Mouse (Mus musculus) cortical plate, adult 2 months (tissue): ENCODE results near the gene Efemp2.

Experiments used
- CTCF ChIP-seq: fragments of 200-500 bp; IDR thresholded peaks from 2 replicates; pipeline ENCODE4 v1.5.1; 2011; ENCODE audit warnings: mild to moderate bottlenecking, control low read depth, low read length; ENCODE audit not compliant: insufficient read depth; ENCODE audit errors: extremely low read depth
- POLR2A ChIP-seq: fragments of 200-500 bp; IDR thresholded peaks from 2 replicates; pipeline ENCODE4 v1.6.1; 2011; ENCODE audit warnings: mild to moderate bottlenecking, low read length, control low read depth; ENCODE audit not compliant: insufficient read depth; ENCODE audit errors: extremely low read depth

GRCm38 (mm10) chr19:5515840-5516777 lies 42.4 kb downstream of the Efemp2 start:
- no peak for TF ChIP-seq CTCF
- TF ChIP-seq POLR2A = no peak
